Mouse (Mus musculus) spleen, adult 2 months (tissue): ENCODE results near the gene 7530416G11Rik. TPM values are rescaled to one million over a fixed set of nuclear protein-coding genes. Genes with fewer than 3 reads are reported as not detected.

Experiments
- DNase-seq, 2 experiments: peaks; one replicate each; pipeline versions ENCODE4 v3.0.0 to v3.0.0-alpha.2; 2012 to 2021; ENCODE audit warnings: low spot score in 2 of 2, low read depth in 1 of 2
- H3K27ac ChIP-seq: fragments of 200-500 bp; 2 replicates; pipeline ENCODE4 v1.5.1; 2012; ENCODE audit warnings: low read length, inconsistent platforms; ENCODE audit not compliant: insufficient read depth
- H3K27me3 ChIP-seq: fragments of 200-500 bp; 2 replicates; pipeline ENCODE4 v1.6.1; 2012; ENCODE audit warnings: mild to moderate bottlenecking, moderate library complexity, low read length, inconsistent platforms; ENCODE audit not compliant: control insufficient read depth, insufficient read depth
- H3K36me3 ChIP-seq: fragments of 200-500 bp; 2 replicates; pipeline ENCODE4 v1.6.1; 2012; ENCODE audit warnings: mild to moderate bottlenecking, low read length, inconsistent platforms; ENCODE audit not compliant: control insufficient read depth, insufficient read depth
- H3K4me1 ChIP-seq: fragments of 200-500 bp; 2 replicates; pipeline ENCODE4 v1.6.1; 2011; ENCODE audit warnings: inconsistent platforms; ENCODE audit not compliant: control insufficient read depth, insufficient read depth, insufficient read length
- H3K4me3 ChIP-seq: fragments of 200-500 bp; 2 replicates; pipeline ENCODE4 v1.5.1; 2011; ENCODE audit warnings: mild to moderate bottlenecking, inconsistent platforms; ENCODE audit not compliant: insufficient read depth, insufficient read length; ENCODE audit errors: extremely low read depth
- CTCF ChIP-seq: fragments of 200-500 bp; IDR thresholded peaks from 2 replicates; pipeline ENCODE4 v1.5.1; 2011; ENCODE audit warnings: mild to moderate bottlenecking, inconsistent platforms; ENCODE audit not compliant: insufficient read depth, insufficient read length, insufficient replicate concordance; ENCODE audit errors: extremely low read depth
- POLR2A ChIP-seq: fragments of 200-500 bp; IDR thresholded peaks from 2 replicates; pipeline ENCODE4 v1.6.1; 2011; ENCODE audit warnings: low read depth, low read length, inconsistent platforms
- WGBS: fragments of 180-500 bp; shearing (Covaris S2); methylation state at CpG from one replicate; pipeline ENCODE4 v1.1.7; 2018; 5-methylcytosine and 5-hydroxymethylcytosine counted together
- polyA plus RNA-seq: library from polyadenylated mRNA; depleted of rRNA; stranded (reverse); fragments of >200 nt; gene quantifications from 2 replicates; pipeline ENCODE4 v1.2.3, GENCODE M21; 2012

The 7530416G11Rik gene
- polyA plus RNA-seq, 1 experiment, result not detected

- WGBS, result 74% methylated on average over 3 of the region's 3 CpGs
- no peak overlapping the region for H3K4me3 ChIP-seq
- H3K27me3 ChIP-seq, result no peaks in the 10 kb centered on the region
- TF ChIP-seq POLR2A (no peak), CTCF (no peak)
- H3K27ac ChIP-seq, result no peak overlapping the region
- H3K36me3 ChIP-seq, result no peaks in the 10 kb centered on the region
- DNase-seq, result no peak
- no peaks in the 10 kb centered on the region for H3K4me1 ChIP-seq
Observed at GRCm38 (mm10) chr15:85532063-85532462, 29.0 kb upstream of the 7530416G11Rik start.

GRCm38 (mm10) chr15:85529911-85530310 lies 26.9 kb upstream of the 7530416G11Rik start:
- no peak overlapping the region for H3K27ac ChIP-seq
- no peaks in the 10 kb centered on the region for H3K4me1 ChIP-seq
- H3K27me3 ChIP-seq, result no peaks in the 10 kb centered on the region
- H3K4me3 ChIP-seq, result no peak overlapping the region
- 74% methylated on average over 3 of the region's 3 CpGs for WGBS
- TF ChIP-seq CTCF, result no peak
- no peak for TF ChIP-seq POLR2A
- no peak for DNase-seq
- no peaks in the 10 kb centered on the region for H3K36me3 ChIP-seq

GRCm38 (mm10) chr15:85524404-85524950 lies 21.4 kb upstream of the 7530416G11Rik start:
- Histone ChIP-seq H3K4me1 (no peaks in the 10 kb centered on the region), H3K27me3 (0 out of 2 replicates have a peak, but pooled peaks cover 2% of the 10 kb centered on the region), H3K36me3 (no peaks in the 10 kb centered on the region), H3K4me3 (no peak overlapping the region), H3K27ac (no peak overlapping the region)
- 74% methylated on average over 12 of the region's 12 CpGs for WGBS
- no peak for DNase-seq
- TF ChIP-seq CTCF (no peak), POLR2A (no peak)

GRCm38 (mm10) chr15:85523173-85523991 lies 20.4 kb upstream of the 7530416G11Rik start:
- H3K27ac ChIP-seq, result no peak overlapping the region
- 13% methylated on average over 14 of the region's 14 CpGs for WGBS
- no peaks in the 10 kb centered on the region for H3K4me1 ChIP-seq
- 0 out of 2 replicates have a peak, but pooled peaks cover 2% of the 10 kb centered on the region for H3K27me3 ChIP-seq
- no peaks in the 10 kb centered on the region for H3K36me3 ChIP-seq
- no peak for DNase-seq
- no peak overlapping the region for H3K4me3 ChIP-seq
- TF ChIP-seq CTCF (no peak), POLR2A (no peak)

GRCm38 (mm10) chr15:85519438-85519837 lies 16.4 kb upstream of the 7530416G11Rik start:
- Histone ChIP-seq H3K4me1 (no peaks in the 10 kb centered on the region), H3K27ac (no peak overlapping the region), H3K4me3 (no peak overlapping the region), H3K27me3 (no peaks in the 10 kb centered on the region), H3K36me3 (no peaks in the 10 kb centered on the region)
- TF ChIP-seq POLR2A (no peak), CTCF (no peak)
- no peak for DNase-seq
- WGBS, result 72% methylated on average over 4 of the region's 4 CpGs

GRCm38 (mm10) chr15:85507370-85508014 lies 4.5 kb upstream of the 7530416G11Rik start:
- no peak overlapping the region for H3K4me3 ChIP-seq
- TF ChIP-seq CTCF (no peak), POLR2A (no peak)
- H3K27me3 ChIP-seq, result no peaks in the 10 kb centered on the region
- no peaks in the 10 kb centered on the region for H3K36me3 ChIP-seq
- no peaks in the 10 kb centered on the region for H3K4me1 ChIP-seq
- no peak for DNase-seq
- H3K27ac ChIP-seq, result no peak overlapping the region
- 92% methylated on average over 32 of the region's 32 CpGs for WGBS
